Mouse (Mus musculus): ENCODE measurements around the gene Mlh1. TPM values are rescaled to one million over a fixed set of nuclear protein-coding genes. Genes with fewer than 3 reads are reported as not detected.

Gene Mlh1
- total RNA-seq, 1 experiment: 27.8 TPM

DNA sequence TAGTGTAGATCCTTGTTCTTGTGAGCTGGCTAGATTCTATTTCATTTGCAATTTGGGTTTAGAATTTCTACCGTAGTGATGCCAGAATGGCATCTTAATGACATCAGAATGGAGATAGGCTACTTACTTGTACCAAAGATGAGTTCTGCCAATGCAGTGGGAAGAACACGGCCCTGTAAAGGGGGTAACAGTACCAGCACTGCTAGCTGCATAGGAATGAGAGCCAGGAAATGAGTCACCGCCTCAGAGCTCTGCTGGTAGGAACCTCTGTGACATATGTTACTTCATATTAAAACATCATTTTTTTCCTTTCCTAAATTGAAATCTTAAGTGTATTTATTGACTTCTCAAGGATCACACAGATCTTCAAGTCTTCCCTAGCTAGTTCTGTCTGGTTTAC is 89.4 kb downstream of the Mlh1 start:
- H3K27ac ChIP-seq (ENCODE audit: insufficient read depth, low read depth, low read length, poor library complexity, severe bottlenecking): no peak overlapping the region
- in situ Hi-C loops (cut with MboI; ENCODE audit: low sequenced_read_pairs in 2 of 2, unreplicated experiment in 2 of 2): no loop called here
- no peak overlapping the region for H3K4me3 ChIP-seq (ENCODE audit: insufficient read depth in 1 of 2, low read depth in 1 of 2, low read length in 2 of 2, poor library complexity in 1 of 2, severe bottlenecking in 1 of 2)
- H3K9ac ChIP-seq (ENCODE audit: insufficient read depth, low read depth, low read length, poor library complexity, severe bottlenecking): no peak overlapping the region
- H3K4me1 ChIP-seq (ENCODE audit: control insufficient read depth in 2 of 2, insufficient read depth in 2 of 2, low read length in 2 of 2, poor library complexity in 1 of 2): no peaks in the 10 kb centered on the region
- no peak for DNase-seq (ENCODE audit: low read depth, low spot score)
- no peak for TF ChIP-seq MAFK (IDR thresholded peaks at IDR 0.05; ENCODE audit: insufficient read depth, low read depth, low read length)
- no peak for TF ChIP-seq CHD2 (IDR thresholded peaks at IDR 0.05; ENCODE audit: low read depth, low read length)
- no peak for TF ChIP-seq ZNF384 (IDR thresholded peaks at IDR 0.05; ENCODE audit: low read depth, low read length)
- no peak for TF ChIP-seq HCFC1 (IDR thresholded peaks at IDR 0.05; ENCODE audit: borderline replicate concordance, insufficient read depth, low read length)
- no peak for TF ChIP-seq ZC3H11A (IDR thresholded peaks at IDR 0.05; ENCODE audit: borderline replicate concordance, low read depth, low read length)
- H3K9me3 ChIP-seq (ENCODE audit: control insufficient read depth, insufficient read depth, low read depth, low read length): no peaks in the 10 kb centered on the region
- peaks cover 2% of the 10 kb centered on the region; the same call in 1 of the 2 replicates for H3K36me3 ChIP-seq (ENCODE audit: control insufficient read depth, insufficient read depth, low read length, poor library complexity, severe bottlenecking)

DNA sequence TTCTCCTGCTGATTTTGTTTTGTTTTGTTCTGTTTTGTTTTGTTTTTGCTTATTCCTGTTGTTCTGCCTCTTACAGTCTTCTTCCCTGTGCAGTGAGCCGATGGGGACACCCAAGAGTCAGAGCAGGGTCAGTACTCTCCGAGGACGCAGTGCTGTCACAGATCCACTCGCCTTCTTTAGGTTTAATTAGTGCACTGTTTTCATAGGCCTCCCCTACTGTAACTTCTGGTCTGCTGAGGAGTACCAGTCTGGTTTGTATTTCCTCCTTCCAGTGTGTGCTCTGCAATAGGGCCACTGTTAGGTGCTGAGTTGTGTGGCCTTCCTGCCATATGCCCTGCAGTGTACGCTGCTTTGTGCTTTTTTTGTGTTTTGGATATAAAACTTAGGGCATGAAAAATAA is 92.6 kb downstream of the Mlh1 start:
- H3K36me3 ChIP-seq (ENCODE audit: control insufficient read depth, insufficient read depth, low read length, poor library complexity, severe bottlenecking): no peaks in the 10 kb centered on the region; the same call in 1 of the 2 replicates
- DNase-seq (ENCODE audit: low read depth, low spot score): no peak
- no peak for TF ChIP-seq ZNF384 (IDR thresholded peaks at IDR 0.05; ENCODE audit: low read depth, low read length)
- TF ChIP-seq MAFK (IDR thresholded peaks at IDR 0.05; ENCODE audit: insufficient read depth, low read depth, low read length): no peak
- no peak for TF ChIP-seq ZC3H11A (IDR thresholded peaks at IDR 0.05; ENCODE audit: borderline replicate concordance, low read depth, low read length)
- TF ChIP-seq CHD2 (IDR thresholded peaks at IDR 0.05; ENCODE audit: low read depth, low read length): no peak
- no peak for TF ChIP-seq HCFC1 (IDR thresholded peaks at IDR 0.05; ENCODE audit: borderline replicate concordance, insufficient read depth, low read length)
- H3K27ac ChIP-seq (ENCODE audit: insufficient read depth, low read depth, low read length, poor library complexity, severe bottlenecking): no peak overlapping the region
- no peak overlapping the region for H3K4me3 ChIP-seq (ENCODE audit: insufficient read depth in 1 of 2, low read depth in 1 of 2, low read length in 2 of 2, poor library complexity in 1 of 2, severe bottlenecking in 1 of 2)
- peaks cover 1% of the 10 kb centered on the region; the same call in 1 of the 2 replicates for H3K9me3 ChIP-seq (ENCODE audit: control insufficient read depth, insufficient read depth, low read depth, low read length)
- no peaks in the 10 kb centered on the region for H3K4me1 ChIP-seq (ENCODE audit: control insufficient read depth in 2 of 2, insufficient read depth in 2 of 2, low read length in 2 of 2, poor library complexity in 1 of 2)
- in situ Hi-C loops (cut with MboI; ENCODE audit: low sequenced_read_pairs in 2 of 2, unreplicated experiment in 2 of 2): no loop called here
- no peak overlapping the region for H3K9ac ChIP-seq (ENCODE audit: insufficient read depth, low read depth, low read length, poor library complexity, severe bottlenecking)

Other genes with a start within 250 kb of the Mlh1 start
- gene Ccrl2, start 214.3 kb downstream of the Mlh1 start, total RNA-seq (2012; rRNA removed): 0.26 and 0.40 TPM in 2 replicates
- 25.5 and 33.0 TPM in 2 replicates for gene Lrrfip2, start 154.2 kb downstream of the Mlh1 start, total RNA-seq (2012; rRNA removed)
- gene Epm2aip1, start 138 bp upstream of the Mlh1 start, total RNA-seq (2012; rRNA removed): 9.4 and 9.6 TPM in 2 replicates
- 0.76 and 0.95 TPM in 2 replicates for gene Trank1, start 39.9 kb upstream of the Mlh1 start, total RNA-seq (2012; rRNA removed)
- 0.37 and 0.40 TPM in 2 replicates for gene Dclk3, start 167.3 kb upstream of the Mlh1 start, total RNA-seq (2012; rRNA removed)